15 mouse cellular contexts compared by ENCODE assay signal in the genomic region with DNA sequence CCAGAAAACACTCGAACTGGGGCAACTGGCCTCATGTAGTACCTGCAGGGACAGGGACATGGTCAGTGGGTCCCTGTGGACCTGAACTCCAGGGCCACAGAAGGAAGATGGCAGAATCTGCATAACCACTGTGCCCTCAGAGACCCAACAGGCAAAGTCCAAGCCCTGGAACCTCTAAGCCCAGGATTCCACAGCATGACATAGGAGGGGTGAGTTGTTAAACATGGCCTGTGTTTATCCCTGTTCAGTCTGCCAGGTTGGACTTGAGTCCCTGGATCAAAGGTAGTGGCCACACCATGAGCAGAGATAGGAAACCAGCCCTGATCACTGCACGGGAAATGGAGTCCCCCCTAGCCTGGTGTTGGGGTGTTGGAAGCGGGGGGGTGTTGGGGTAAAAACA. TPM values are rescaled to one million over a fixed set of nuclear protein-coding genes. Genes with fewer than 3 reads are reported as not detected.
"Had no signal": no experiment of that assay in that cellular context is flagged by ENCODE, and none has a peak within 500 bp of the region (broad histone marks: within the 10 kb centered on the region; RNA-seq: fewer than 3 reads in every experiment).

No protein-coding gene starts in this region.

- H3K27ac ChIP-seq: hindbrain, embryonic 13.5 days; layer of hippocampus, adult 2 months; limb, embryonic 10.5 days; limb, embryonic 13.5 days had no signal

- H3K4me1 ChIP-seq: limb, embryonic 10.5 days; limb, embryonic 13.5 days had no signal

- H3K9me3 ChIP-seq: limb, embryonic 10.5 days had no signal

- DNase-seq: layer of hippocampus, adult 9-11 months; lung, adult 2 months; lung, postnatal 14 days; lung, postnatal 4 days; midbrain, embryonic 14.5 days; thymus, adult 18-20 months; thymus, postnatal 4 days had no signal

- H3K27me3 ChIP-seq: hindbrain, embryonic 13.5 days; limb, embryonic 13.5 days had no signal

- H3K9ac ChIP-seq: hindbrain, embryonic 13.5 days; limb, embryonic 13.5 days had no signal

- ATAC-seq: hindbrain, embryonic 16.5 days; intestine, embryonic 16.5 days had no signal

- H3K4me2 ChIP-seq: hindbrain, embryonic 13.5 days; limb, embryonic 13.5 days; midbrain, embryonic 11.5 days had no signal

- H3K4me3 ChIP-seq: hindbrain, embryonic 13.5 days; layer of hippocampus, adult 2 months; limb, embryonic 10.5 days; limb, embryonic 13.5 days had no signal

RNA-seq across cellular contexts. Expression of a gene that starts 20.2 kb away (rescaled TPM):
- polyA plus RNA-seq: liver, adult 2 months had no signal
